Mouse (Mus musculus): ENCODE data around the gene Mpzl2. TPM values are rescaled to one million over a fixed set of nuclear protein-coding genes. Genes with fewer than 3 reads are reported as not detected.

Mpzl2 gene
- polyA plus RNA-seq (2012; rRNA removed): 18.8 TPM in 2 replicates

DNA sequence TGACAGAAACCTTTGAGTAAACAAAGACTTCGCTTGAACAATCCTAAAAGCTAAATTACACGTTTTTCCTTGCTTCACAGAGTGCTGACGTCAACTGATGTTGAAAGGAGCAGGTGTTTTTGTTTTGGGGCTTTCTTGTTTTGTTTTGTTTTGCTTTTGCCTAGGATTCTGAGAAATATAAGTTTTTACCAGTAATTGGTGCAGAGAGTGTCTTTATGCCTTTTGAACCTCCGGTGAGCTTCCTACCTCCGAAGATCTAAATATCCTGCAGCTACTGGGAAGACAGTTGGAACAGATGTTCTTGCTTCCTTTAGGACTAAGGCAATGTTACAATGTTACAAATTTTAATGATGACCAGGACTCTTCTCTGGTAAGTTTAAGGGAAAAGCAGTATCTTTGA, at the start of gene Mpzl2:
Mpzl2 (plus strand) TSS at position 301 of the 400 bp plus-strand sequence.
- H3K4me1 ChIP-seq (ENCODE audit: control insufficient read depth, insufficient read depth, low read length): peaks cover 17% of the 10 kb centered on the region
- DNase-seq: no peak
- H3K27me3 ChIP-seq (replicated peaks; ENCODE audit: control insufficient read depth, insufficient read depth, low read length): no peaks in the 10 kb centered on the region
- 0 out of 2 replicates have a peak within 1 kb of the TSS, but pooled peaks have one; percentile 16 for H3K4me3 ChIP-seq (ENCODE audit: insufficient read depth, low read depth, low read length)
- peak within 1 kb of the TSS; percentile 32; the same call in 1 of the 2 replicates for H3K27ac ChIP-seq (ENCODE audit: insufficient read depth, low read depth, low read length)
- 72% methylated on average over 5 of the region's 5 CpGs for WGBS
- no peaks in the 10 kb centered on the region for H3K36me3 ChIP-seq (ENCODE audit: control insufficient read depth, insufficient read depth, low read length)
- no peak for TF ChIP-seq POLR2A (IDR thresholded peaks at IDR 0.05; ENCODE audit: low read depth, low read length)
- TF ChIP-seq CTCF (conservative IDR thresholded peaks at IDR 0.05; ENCODE audit: insufficient read depth, insufficient read length, low read depth, low read length): no peak

DNA sequence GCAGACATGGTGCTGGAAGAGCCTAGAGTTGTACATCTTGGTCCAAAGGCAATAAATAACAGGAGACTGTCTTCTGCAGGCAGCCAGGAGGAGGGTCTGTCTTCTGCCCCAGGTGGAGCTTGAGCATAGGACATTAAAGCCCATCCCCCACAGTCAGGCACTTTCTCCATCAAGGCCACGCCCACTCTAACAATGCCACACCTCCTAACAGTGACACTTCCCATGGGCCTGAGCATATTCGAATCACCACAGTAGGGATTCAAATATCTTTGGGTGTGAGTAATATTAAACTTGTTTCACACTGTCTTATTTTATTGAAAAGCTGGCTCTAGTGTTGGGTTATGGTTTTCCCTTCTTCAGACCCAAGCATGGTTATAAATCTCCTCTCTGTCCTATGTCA, 47.8 kb upstream of the Mpzl2 start:
- Histone ChIP-seq H3K4me1 (ENCODE audit: control insufficient read depth, insufficient read depth, low read length) (no peaks in the 10 kb centered on the region), H3K36me3 (ENCODE audit: control insufficient read depth, insufficient read depth, low read length) (no peaks in the 10 kb centered on the region), H3K27me3 (replicated peaks; ENCODE audit: control insufficient read depth, insufficient read depth, low read length) (0 out of 2 replicates have a peak, but pooled peaks cover 1% of the 10 kb centered on the region), H3K4me3 (ENCODE audit: insufficient read depth, low read depth, low read length) (no peak overlapping the region), H3K27ac (ENCODE audit: insufficient read depth, low read depth, low read length) (no peak overlapping the region)
- no peak for DNase-seq
- no peak for TF ChIP-seq POLR2A (IDR thresholded peaks at IDR 0.05; ENCODE audit: low read depth, low read length)
- WGBS: 78% methylated on average over 2 of the region's 2 CpGs

DNA sequence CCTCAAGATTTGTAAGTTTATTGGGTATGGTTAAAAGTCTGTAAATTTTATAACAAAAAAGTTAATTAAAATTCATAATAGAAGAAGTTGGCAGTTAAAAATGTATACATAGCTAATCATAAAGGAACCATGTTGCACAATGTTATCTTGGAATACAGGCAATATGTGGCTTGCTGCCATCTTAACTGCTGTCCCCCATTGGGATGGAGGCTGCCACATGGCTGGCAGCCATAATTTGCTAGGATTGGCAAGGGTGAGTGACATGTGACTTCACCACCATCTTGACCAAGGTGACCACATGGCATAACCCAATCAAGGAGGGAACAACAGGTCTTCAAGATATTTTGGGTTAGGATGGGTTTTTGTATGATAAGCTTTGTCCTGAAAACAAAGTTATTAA, 47.3 kb upstream of the Mpzl2 start:
- Histone ChIP-seq H3K4me1 (ENCODE audit: control insufficient read depth, insufficient read depth, low read length) (no peaks in the 10 kb centered on the region), H3K27me3 (replicated peaks; ENCODE audit: control insufficient read depth, insufficient read depth, low read length) (no peaks in the 10 kb centered on the region), H3K4me3 (ENCODE audit: insufficient read depth, low read depth, low read length) (no peak overlapping the region), H3K36me3 (ENCODE audit: control insufficient read depth, insufficient read depth, low read length) (no peaks in the 10 kb centered on the region), H3K27ac (ENCODE audit: insufficient read depth, low read depth, low read length) (no peak overlapping the region)
- no peak for DNase-seq
- TF ChIP-seq CTCF (conservative IDR thresholded peaks at IDR 0.05; ENCODE audit: insufficient read depth, insufficient read length, low read depth, low read length) (no peak), POLR2A (IDR thresholded peaks at IDR 0.05; ENCODE audit: low read depth, low read length) (no peak)

DNA sequence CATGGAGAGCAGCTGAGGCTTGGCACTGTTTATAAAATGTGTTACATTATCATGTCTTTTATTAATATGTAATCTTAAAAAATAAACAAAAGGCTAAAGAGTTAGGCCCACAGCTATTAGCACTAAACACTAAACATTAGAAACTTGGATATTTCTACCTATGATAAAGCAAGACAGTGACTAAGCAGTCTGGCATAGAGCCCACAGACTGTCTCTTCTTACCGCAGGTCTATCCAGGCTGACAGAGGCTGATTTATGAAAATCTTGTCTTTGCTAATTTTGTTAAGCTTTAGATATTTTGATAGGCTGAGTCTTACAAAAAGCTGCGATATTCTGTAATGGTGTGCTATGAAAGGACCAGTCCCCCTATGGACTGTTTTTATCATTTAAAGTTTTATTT, 46.3 kb upstream of the Mpzl2 start:
- Histone ChIP-seq H3K27ac (ENCODE audit: insufficient read depth, low read depth, low read length) (no peak overlapping the region), H3K27me3 (replicated peaks; ENCODE audit: control insufficient read depth, insufficient read depth, low read length) (no peaks in the 10 kb centered on the region), H3K4me1 (ENCODE audit: control insufficient read depth, insufficient read depth, low read length) (no peaks in the 10 kb centered on the region), H3K4me3 (ENCODE audit: insufficient read depth, low read depth, low read length) (no peak overlapping the region), H3K36me3 (ENCODE audit: control insufficient read depth, insufficient read depth, low read length) (no peaks in the 10 kb centered on the region)
- TF ChIP-seq POLR2A (IDR thresholded peaks at IDR 0.05; ENCODE audit: low read depth, low read length) (no peak), CTCF (conservative IDR thresholded peaks at IDR 0.05; ENCODE audit: insufficient read depth, insufficient read length, low read depth, low read length) (no peak)
- 81% methylated on average over 2 of the region's 2 CpGs for WGBS
- DNase-seq: no peak

DNA sequence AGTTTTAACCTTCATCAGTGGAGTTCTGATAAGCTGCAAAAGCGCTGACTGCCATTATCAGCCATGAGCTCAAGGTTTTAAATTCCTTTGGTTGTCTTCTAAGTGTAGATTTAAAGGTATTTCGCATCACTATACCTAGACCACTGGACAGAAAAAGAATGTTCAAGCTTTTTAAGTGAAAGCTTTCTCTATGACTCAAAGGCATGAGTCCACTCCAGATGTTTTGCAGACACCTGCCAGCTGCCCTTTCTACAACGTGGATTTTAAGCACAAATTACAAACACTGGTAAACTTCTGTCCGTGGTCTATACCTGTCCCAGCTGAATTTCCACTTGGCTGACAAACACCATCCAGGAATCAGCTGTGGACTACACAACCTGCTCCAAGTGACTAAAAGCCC, 44.6 kb upstream of the Mpzl2 start:
- 74% methylated on average over 4 of the region's 4 CpGs for WGBS
- DNase-seq: no peak
- Histone ChIP-seq H3K4me3 (ENCODE audit: insufficient read depth, low read depth, low read length) (no peak overlapping the region), H3K27ac (ENCODE audit: insufficient read depth, low read depth, low read length) (no peak overlapping the region), H3K27me3 (replicated peaks; ENCODE audit: control insufficient read depth, insufficient read depth, low read length) (no peaks in the 10 kb centered on the region), H3K4me1 (ENCODE audit: control insufficient read depth, insufficient read depth, low read length) (no peaks in the 10 kb centered on the region), H3K36me3 (ENCODE audit: control insufficient read depth, insufficient read depth, low read length) (no peaks in the 10 kb centered on the region)
- TF ChIP-seq CTCF (conservative IDR thresholded peaks at IDR 0.05; ENCODE audit: insufficient read depth, insufficient read length, low read depth, low read length) (no peak), POLR2A (IDR thresholded peaks at IDR 0.05; ENCODE audit: low read depth, low read length) (no peak)

DNA sequence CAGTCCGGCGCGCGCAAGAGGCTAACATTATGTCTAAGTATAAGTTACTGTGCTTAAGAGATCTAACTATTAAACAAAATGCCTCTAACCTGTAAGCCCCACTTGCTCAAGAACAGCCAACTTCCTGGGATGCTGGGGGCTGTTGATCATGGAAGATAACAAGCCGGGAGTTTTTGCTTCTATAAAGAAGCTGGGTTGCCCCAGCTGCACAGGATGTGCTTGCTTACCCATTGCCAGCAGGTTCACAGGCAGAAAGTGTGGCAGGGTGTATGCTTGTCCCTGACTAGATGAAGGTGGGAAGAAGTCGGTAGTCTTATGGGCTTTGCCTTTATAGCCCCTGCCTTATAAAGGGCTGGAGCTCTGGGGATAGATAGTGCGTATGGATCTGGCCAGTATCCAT, 43.0 kb upstream of the Mpzl2 start:
- H3K27ac ChIP-seq (ENCODE audit: insufficient read depth, low read depth, low read length): no peak overlapping the region
- no peak for TF ChIP-seq POLR2A (IDR thresholded peaks at IDR 0.05; ENCODE audit: low read depth, low read length)
- no peak for TF ChIP-seq CTCF (conservative IDR thresholded peaks at IDR 0.05; ENCODE audit: insufficient read depth, insufficient read length, low read depth, low read length)
- no peaks in the 10 kb centered on the region for H3K27me3 ChIP-seq (replicated peaks; ENCODE audit: control insufficient read depth, insufficient read depth, low read length)
- no peak for DNase-seq
- 93% methylated on average over 7 of the region's 7 CpGs for WGBS
- no peaks in the 10 kb centered on the region for H3K36me3 ChIP-seq (ENCODE audit: control insufficient read depth, insufficient read depth, low read length)
- no peaks in the 10 kb centered on the region for H3K4me1 ChIP-seq (ENCODE audit: control insufficient read depth, insufficient read depth, low read length)
- H3K4me3 ChIP-seq (ENCODE audit: insufficient read depth, low read depth, low read length): no peak overlapping the region

DNA sequence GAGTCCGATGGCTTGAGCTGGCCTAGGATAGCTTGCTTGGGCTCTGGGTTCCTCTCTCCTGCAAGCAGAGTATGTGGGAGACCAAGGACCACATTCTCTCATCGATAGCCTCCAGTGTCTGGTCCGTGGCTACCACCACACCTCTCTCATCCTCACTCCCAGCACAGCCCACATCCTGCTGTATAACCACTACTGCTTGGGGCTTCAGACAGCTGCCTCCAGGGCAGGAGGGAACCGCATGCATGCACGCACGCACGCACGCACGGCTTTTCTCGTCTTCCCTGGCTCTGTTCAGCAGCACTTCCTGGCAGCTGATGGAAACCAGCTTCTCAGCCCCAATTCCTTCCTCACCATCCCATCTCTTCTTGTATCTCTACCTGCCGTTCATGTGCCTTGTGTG, 41.5 kb upstream of the Mpzl2 start:
- no peak for TF ChIP-seq POLR2A (IDR thresholded peaks at IDR 0.05; ENCODE audit: low read depth, low read length)
- TF ChIP-seq CTCF (conservative IDR thresholded peaks at IDR 0.05; ENCODE audit: insufficient read depth, insufficient read length, low read depth, low read length): no peak
- Histone ChIP-seq H3K4me3 (ENCODE audit: insufficient read depth, low read depth, low read length) (no peak overlapping the region), H3K27ac (ENCODE audit: insufficient read depth, low read depth, low read length) (no peak overlapping the region), H3K27me3 (replicated peaks; ENCODE audit: control insufficient read depth, insufficient read depth, low read length) (no peaks in the 10 kb centered on the region; the same call in 1 of the 2 replicates), H3K36me3 (ENCODE audit: control insufficient read depth, insufficient read depth, low read length) (no peaks in the 10 kb centered on the region), H3K4me1 (ENCODE audit: control insufficient read depth, insufficient read depth, low read length) (no peaks in the 10 kb centered on the region)
- no peak for DNase-seq
- 50% methylated on average over 11 of the region's 11 CpGs for WGBS

DNA sequence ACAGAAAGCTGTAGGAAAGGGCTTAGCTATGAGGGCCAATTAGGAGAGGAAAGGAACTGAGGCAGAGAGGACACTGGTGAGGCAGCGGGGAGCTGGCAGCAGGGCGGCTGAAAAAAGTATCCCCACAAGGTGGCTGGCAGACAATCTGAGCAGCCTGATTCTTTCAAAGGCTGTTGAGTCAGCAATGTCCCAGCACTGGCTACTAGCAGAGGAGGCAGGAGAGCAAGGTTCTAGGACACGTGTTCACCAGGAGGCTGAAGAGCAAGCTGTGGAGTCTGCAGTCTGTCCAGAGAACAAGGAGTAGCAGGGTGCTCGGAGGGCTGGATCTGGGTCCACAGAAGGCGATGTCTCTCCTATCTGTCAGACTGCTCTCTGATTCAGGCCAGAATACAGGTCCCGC, 40.4 kb upstream of the Mpzl2 start:
- no peaks in the 10 kb centered on the region for H3K4me1 ChIP-seq (ENCODE audit: control insufficient read depth, insufficient read depth, low read length)
- H3K4me3 ChIP-seq (ENCODE audit: insufficient read depth, low read depth, low read length): no peak overlapping the region
- WGBS: 50% methylated on average over 6 of the region's 6 CpGs
- H3K27me3 ChIP-seq (replicated peaks; ENCODE audit: control insufficient read depth, insufficient read depth, low read length): no peaks in the 10 kb centered on the region; the same call in 1 of the 2 replicates
- H3K27ac ChIP-seq (ENCODE audit: insufficient read depth, low read depth, low read length): no peak overlapping the region
- H3K36me3 ChIP-seq (ENCODE audit: control insufficient read depth, insufficient read depth, low read length): no peaks in the 10 kb centered on the region
- DNase-seq: peak; percentile 82
- TF ChIP-seq CTCF (conservative IDR thresholded peaks at IDR 0.05; ENCODE audit: insufficient read depth, insufficient read length, low read depth, low read length) (no peak; the same call in 1 of the 2 replicates), POLR2A (IDR thresholded peaks at IDR 0.05; ENCODE audit: low read depth, low read length) (no peak)

Measured in kidney, adult 2 months (tissue).